Mouse (Mus musculus) hindbrain, embryonic 13.5 days (tissue): ENCODE results near the gene Nup160. TPM values are rescaled to one million over a fixed set of nuclear protein-coding genes. Genes with fewer than 3 reads are reported as not detected.

Experiments
- ATAC-seq: fragments of 200-750 bp; cut with Nextera tagmentation; 2 replicates; pipeline ENCODE4 v1.8.0; 2017; ENCODE audit warnings: moderate TSS enrichment; ENCODE audit not compliant: low FRiP score
- H3K27ac ChIP-seq: fragments of 300-500 bp; sonication (generic); 2 replicates; pipeline ENCODE4 v1.5.1; 2015; ENCODE audit warnings: inconsistent platforms, mild to moderate bottlenecking, moderate library complexity
- H3K27me3 ChIP-seq: fragments of 300-500 bp; sonication (generic); 2 replicates; pipeline ENCODE4 v1.6.1; 2015; ENCODE audit warnings: mild to moderate bottlenecking, inconsistent platforms
- H3K36me3 ChIP-seq: fragments of 300-500 bp; sonication (generic); 2 replicates; pipeline ENCODE4 v1.6.1; 2015; ENCODE audit warnings: mild to moderate bottlenecking, inconsistent platforms
- H3K4me1 ChIP-seq: fragments of 300-500 bp; sonication (generic); replicated peaks from 2 replicates; pipeline ENCODE4 v1.6.1; 2015; ENCODE audit warnings: inconsistent platforms
- H3K4me2 ChIP-seq: fragments of 300-500 bp; sonication (generic); 2 replicates; pipeline ENCODE4 v1.6.1; 2015; ENCODE audit warnings: inconsistent platforms, mild to moderate bottlenecking, moderate library complexity
- H3K4me3 ChIP-seq: fragments of 300-500 bp; sonication (generic); 2 replicates; pipeline ENCODE4 v1.5.1; 2015; ENCODE audit warnings: mild to moderate bottlenecking, inconsistent platforms
- H3K9ac ChIP-seq: fragments of 300-500 bp; sonication (generic); 2 replicates; pipeline ENCODE4 v1.6.1; 2015; ENCODE audit warnings: mild to moderate bottlenecking, inconsistent platforms
- H3K9me3 ChIP-seq: fragments of 300-500 bp; sonication (generic); 2 replicates; pipeline ENCODE4 v1.6.1; 2016; ENCODE audit warnings: inconsistent platforms
- WGBS: fragments of 180-500 bp; shearing (Covaris S2); methylation state at CpG from one replicate; pipeline ENCODE4 v1.1.7; 2015; 5-methylcytosine and 5-hydroxymethylcytosine counted together
- polyA plus RNA-seq: library from polyadenylated mRNA; unstranded; fragments of >200 nt; fragmentation: Nextera tagmentation; extraction: Ambion mirVana; gene quantifications from 2 replicates; pipeline ENCODE4 v1.2.1, GENCODE M21; 2015

Nup160 gene
- polyA plus RNA-seq, 1 experiment from 2014 or later, result 23.2 TPM

GRCm38 (mm10) chr2:90647084-90647483 lies 29.9 kb upstream of the Nup160 start:
- H3K27me3 ChIP-seq, result no peaks in the 10 kb centered on the region
- H3K9me3 ChIP-seq, result no peaks in the 10 kb centered on the region
- WGBS, result 80% methylated on average over 6 of the region's 6 CpGs
- no peak overlapping the region for H3K4me2 ChIP-seq
- no peak overlapping the region for H3K4me3 ChIP-seq
- no peaks in the 10 kb centered on the region for H3K36me3 ChIP-seq
- no peaks in the 10 kb centered on the region for H3K4me1 ChIP-seq
- H3K27ac ChIP-seq, result no peak overlapping the region
- H3K9ac ChIP-seq, result no peak overlapping the region
- ATAC-seq, result no peak

- no peak overlapping the region for H3K4me2 ChIP-seq
- no peaks in the 10 kb centered on the region for H3K9me3 ChIP-seq
- H3K4me1 ChIP-seq, result no peaks in the 10 kb centered on the region
- no peak overlapping the region for H3K9ac ChIP-seq
- WGBS, result 88% methylated on average over 3 of the region's 3 CpGs
- ATAC-seq, result no peak
- no peak overlapping the region for H3K4me3 ChIP-seq
- no peaks in the 10 kb centered on the region for H3K36me3 ChIP-seq
- no peaks in the 10 kb centered on the region for H3K27me3 ChIP-seq
- no peak overlapping the region for H3K27ac ChIP-seq
Observed at GRCm38 (mm10) chr2:90649405-90649804, 27.6 kb upstream of the Nup160 start.

DNA sequence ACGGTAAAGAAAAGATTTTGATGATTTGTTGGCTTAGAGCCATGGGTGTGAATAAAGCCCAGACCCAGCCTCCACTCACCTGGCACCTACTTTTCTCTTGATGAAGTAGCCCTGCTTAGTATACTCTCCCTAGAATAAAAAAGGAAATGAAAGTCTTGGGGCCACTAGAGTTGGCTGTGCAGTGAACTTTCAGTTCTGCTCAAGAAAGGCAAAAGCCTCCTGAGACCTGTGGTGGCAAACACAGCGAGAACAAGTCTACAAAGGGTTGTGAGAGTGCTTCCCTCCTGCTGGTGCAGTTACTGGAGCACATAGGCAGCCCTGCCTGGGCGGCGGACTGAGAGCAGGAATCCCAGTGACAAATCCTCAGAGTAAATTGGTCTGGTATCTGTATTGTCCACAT lies 27.1 kb upstream of the Nup160 start:
- H3K4me3 ChIP-seq, result no peak overlapping the region
- no peak overlapping the region for H3K4me2 ChIP-seq
- H3K9me3 ChIP-seq, result no peaks in the 10 kb centered on the region
- no peaks in the 10 kb centered on the region for H3K27me3 ChIP-seq
- H3K36me3 ChIP-seq, result no peaks in the 10 kb centered on the region
- H3K27ac ChIP-seq, result no peak overlapping the region
- H3K4me1 ChIP-seq, result no peaks in the 10 kb centered on the region
- no peak for ATAC-seq
- H3K9ac ChIP-seq, result no peak overlapping the region
- WGBS, result 78% methylated on average over 4 of the region's 4 CpGs

DNA sequence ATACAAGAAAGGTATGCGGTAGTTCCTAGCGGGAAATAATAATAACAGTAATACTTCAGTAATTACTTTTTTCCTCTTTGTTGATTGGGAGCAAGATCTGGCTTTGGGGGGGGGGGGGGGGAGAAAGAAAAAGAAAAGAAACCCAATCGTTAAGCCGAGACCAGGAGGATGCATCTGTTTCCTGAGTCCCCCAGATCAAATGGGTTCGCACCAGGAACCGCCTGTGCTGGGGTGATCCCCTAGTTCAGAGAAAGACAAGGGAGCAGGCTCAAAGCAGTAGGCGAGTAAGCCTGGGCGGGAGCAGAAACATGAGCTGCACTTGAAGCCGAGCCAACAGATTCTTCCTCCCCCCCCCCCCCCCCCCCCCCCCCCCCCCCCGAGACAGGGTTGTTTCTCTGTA lies 24.9 kb upstream of the Nup160 start:
- Histone ChIP-seq H3K4me1 (no peaks in the 10 kb centered on the region), H3K9me3 (no peaks in the 10 kb centered on the region), H3K27me3 (no peaks in the 10 kb centered on the region), H3K4me2 (no peak overlapping the region), H3K27ac (no peak overlapping the region), H3K36me3 (no peaks in the 10 kb centered on the region), H3K9ac (no peak overlapping the region), H3K4me3 (no peak overlapping the region)
- 89% methylated on average over 8 of the region's 10 CpGs for whole genome bisulfite sequencing
- ATAC-seq, result no peak

DNA sequence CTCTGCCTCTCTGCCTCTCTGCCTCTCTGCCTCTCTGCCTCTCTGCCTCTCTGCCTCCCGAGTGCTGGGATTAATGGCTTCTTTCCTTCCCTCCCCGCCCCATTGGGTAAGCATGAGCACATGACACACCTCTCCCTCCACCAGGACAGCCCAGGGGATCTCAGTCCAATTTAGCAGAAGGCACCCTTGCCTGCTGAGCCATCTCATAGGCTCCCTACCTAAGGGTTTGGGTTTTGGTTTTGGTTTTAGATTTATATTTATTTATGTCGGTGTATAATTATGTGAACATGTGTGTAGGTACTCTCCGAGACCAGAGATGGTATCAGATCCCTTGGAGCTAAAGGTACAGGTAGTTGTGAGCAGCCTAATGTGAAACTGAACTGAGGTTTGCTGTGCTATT lies 24.0 kb upstream of the Nup160 start:
- no peak for ATAC-seq
- no peaks in the 10 kb centered on the region for H3K27me3 ChIP-seq
- H3K9ac ChIP-seq, result no peak overlapping the region
- WGBS, result 68% methylated on average over 4 of the region's 4 CpGs
- H3K4me3 ChIP-seq, result no peak overlapping the region
- no peak overlapping the region for H3K4me2 ChIP-seq
- no peaks in the 10 kb centered on the region for H3K36me3 ChIP-seq
- H3K9me3 ChIP-seq, result no peaks in the 10 kb centered on the region
- H3K27ac ChIP-seq, result no peak overlapping the region
- no peaks in the 10 kb centered on the region for H3K4me1 ChIP-seq

GRCm38 (mm10) chr2:90655449-90655848 lies 21.6 kb upstream of the Nup160 start:
- no peak for ATAC-seq
- H3K4me1 ChIP-seq, result no peaks in the 10 kb centered on the region
- H3K4me2 ChIP-seq, result no peak overlapping the region
- H3K27ac ChIP-seq, result no peak overlapping the region
- H3K27me3 ChIP-seq, result no peaks in the 10 kb centered on the region
- H3K36me3 ChIP-seq, result no peaks in the 10 kb centered on the region
- 88% methylated on average over 6 of the region's 6 CpGs for WGBS
- H3K9me3 ChIP-seq, result no peaks in the 10 kb centered on the region
- no peak overlapping the region for H3K9ac ChIP-seq
- H3K4me3 ChIP-seq, result no peak overlapping the region

- no peaks in the 10 kb centered on the region for H3K27me3 ChIP-seq
- no peak overlapping the region for H3K4me2 ChIP-seq
- no peaks in the 10 kb centered on the region for H3K9me3 ChIP-seq
- no peak overlapping the region for H3K27ac ChIP-seq
- H3K9ac ChIP-seq, result no peak overlapping the region
- WGBS, result 77% methylated on average over 4 of the region's 4 CpGs
- ATAC-seq, result no peak
- no peaks in the 10 kb centered on the region for H3K36me3 ChIP-seq
- H3K4me3 ChIP-seq, result no peak overlapping the region
- H3K4me1 ChIP-seq, result no peaks in the 10 kb centered on the region
Observed at GRCm38 (mm10) chr2:90658613-90659012, 18.4 kb upstream of the Nup160 start.

DNA sequence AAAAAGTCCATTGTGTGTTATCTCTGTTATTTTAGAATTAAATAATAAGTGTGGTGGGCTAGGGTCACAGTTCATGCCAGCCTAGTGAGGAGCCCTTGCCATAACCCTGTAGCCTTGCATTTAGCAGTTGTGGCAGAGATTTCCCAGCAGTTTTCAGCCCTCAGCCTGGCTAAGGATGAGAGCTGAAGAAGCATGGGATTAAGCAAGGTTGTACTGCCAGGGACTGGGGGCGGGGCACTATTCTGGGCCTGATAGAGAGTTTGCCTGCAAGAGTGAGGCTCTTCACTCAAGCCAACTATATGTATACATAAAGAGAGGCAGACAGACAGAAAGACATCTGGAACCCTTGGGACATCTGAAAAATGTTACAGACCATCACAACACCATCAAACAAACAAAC lies 18.0 kb upstream of the Nup160 start:
- H3K4me2 ChIP-seq, result no peak overlapping the region
- H3K4me3 ChIP-seq, result no peak overlapping the region
- WGBS, result 90% methylated on average over 1 of the region's 1 CpGs
- H3K27ac ChIP-seq, result no peak overlapping the region
- no peak for ATAC-seq
- H3K9me3 ChIP-seq, result no peaks in the 10 kb centered on the region
- no peaks in the 10 kb centered on the region for H3K4me1 ChIP-seq
- no peak overlapping the region for H3K9ac ChIP-seq
- no peaks in the 10 kb centered on the region for H3K27me3 ChIP-seq
- no peaks in the 10 kb centered on the region for H3K36me3 ChIP-seq

- no peak overlapping the region for H3K4me3 ChIP-seq
- H3K4me1 ChIP-seq, result no peaks in the 10 kb centered on the region
- H3K27ac ChIP-seq, result no peak overlapping the region
- H3K9ac ChIP-seq, result no peak overlapping the region
- H3K9me3 ChIP-seq, result no peaks in the 10 kb centered on the region
- H3K4me2 ChIP-seq, result no peak overlapping the region
- no peak for ATAC-seq
- no peaks in the 10 kb centered on the region for H3K27me3 ChIP-seq
- 85% methylated on average over 3 of the region's 3 CpGs for WGBS
- H3K36me3 ChIP-seq, result no peaks in the 10 kb centered on the region
Observed at GRCm38 (mm10) chr2:90659639-90660038, 17.4 kb upstream of the Nup160 start.

- 89% methylated on average over 1 of the region's 1 CpGs for WGBS
- Histone ChIP-seq H3K4me2 (no peak overlapping the region), H3K27ac (no peak overlapping the region), H3K4me3 (no peak overlapping the region), H3K9ac (no peak overlapping the region), H3K36me3 (no peaks in the 10 kb centered on the region), H3K27me3 (no peaks in the 10 kb centered on the region), H3K4me1 (no peaks in the 10 kb centered on the region), H3K9me3 (no peaks in the 10 kb centered on the region)
- no peak for ATAC-seq
Observed at GRCm38 (mm10) chr2:90660947-90661346, 16.1 kb upstream of the Nup160 start.

- no peaks in the 10 kb centered on the region for H3K9me3 ChIP-seq
- H3K9ac ChIP-seq, result no peak overlapping the region
- H3K4me2 ChIP-seq, result no peak overlapping the region
- H3K27ac ChIP-seq, result no peak overlapping the region
- no peaks in the 10 kb centered on the region for H3K4me1 ChIP-seq
- 65% methylated on average over 3 of the region's 3 CpGs for WGBS
- H3K27me3 ChIP-seq, result no peaks in the 10 kb centered on the region
- ATAC-seq, result no peak
- no peak overlapping the region for H3K4me3 ChIP-seq
- no peaks in the 10 kb centered on the region for H3K36me3 ChIP-seq
Observed at GRCm38 (mm10) chr2:90661426-90661825, 15.6 kb upstream of the Nup160 start.

GRCm38 (mm10) chr2:90666591-90667387 lies 10.2 kb upstream of the Nup160 start:
- WGBS, result 64% methylated on average over 11 of the region's 11 CpGs
- Histone ChIP-seq H3K9ac (no peak overlapping the region), H3K27me3 (no peaks in the 10 kb centered on the region), H3K4me3 (no peak overlapping the region), H3K4me2 (no peak overlapping the region), H3K9me3 (no peaks in the 10 kb centered on the region), H3K36me3 (no peaks in the 10 kb centered on the region), H3K4me1 (no peaks in the 10 kb centered on the region), H3K27ac (no peak overlapping the region)
- no peak for ATAC-seq
